Mouse (Mus musculus) heart, postnatal 10 days (tissue): ENCODE measurements around the gene Npas3. TPM values are rescaled to one million over a fixed set of nuclear protein-coding genes. Genes with fewer than 3 reads are reported as not detected.

Experiments
- DNase-seq, 2 experiments: peaks; one replicate each; pipeline ENCODE4 v3.0.0; 2021
- intact Hi-C: fragments of 180-260 bp; cut with DNase I; formaldehyde crosslinking; loops from one replicate; pipeline ENCODE4 v1.15.1; 2025
- total RNA-seq, 2 experiments: library from RNA; stranded (reverse); gene quantifications; 2 replicates each; pipeline ENCODE4 v1.2.3; 2021

Gene Npas3
- total RNA-seq, 2 experiments from 2014 or later = 1.9 to 2.0 TPM

GRCm38 (mm10) chr12:53841928-53842671 is 593.6 kb downstream of the Npas3 start:
- DNase-seq = no peak
- intact Hi-C loops = no loop called here

DNA sequence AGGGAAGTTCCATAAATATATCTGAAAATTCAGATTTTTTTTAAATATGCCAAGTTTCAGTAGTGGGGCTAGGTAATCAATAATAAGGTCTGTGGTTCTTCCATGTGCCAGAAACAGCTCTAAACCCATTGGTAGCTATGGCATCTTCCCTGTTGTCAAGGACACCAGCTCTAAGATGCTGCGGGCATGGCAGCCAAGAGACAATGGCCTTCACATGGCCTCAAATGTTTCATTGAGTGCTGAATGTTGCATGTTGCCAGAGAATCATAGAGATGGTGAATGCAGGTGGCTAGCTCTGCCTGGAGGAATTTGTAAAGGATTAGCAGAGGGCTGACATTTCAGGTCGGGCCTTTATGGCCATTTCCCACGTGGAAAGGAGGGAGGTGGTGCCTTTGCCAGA is 595.1 kb downstream of the Npas3 start:
- DNase-seq = no peak
- intact Hi-C loops = no loop called here

- intact Hi-C loops = no loop called here
- no peak for DNase-seq
Observed at GRCm38 (mm10) chr12:53846154-53846665, 597.7 kb downstream of the Npas3 start.

DNA sequence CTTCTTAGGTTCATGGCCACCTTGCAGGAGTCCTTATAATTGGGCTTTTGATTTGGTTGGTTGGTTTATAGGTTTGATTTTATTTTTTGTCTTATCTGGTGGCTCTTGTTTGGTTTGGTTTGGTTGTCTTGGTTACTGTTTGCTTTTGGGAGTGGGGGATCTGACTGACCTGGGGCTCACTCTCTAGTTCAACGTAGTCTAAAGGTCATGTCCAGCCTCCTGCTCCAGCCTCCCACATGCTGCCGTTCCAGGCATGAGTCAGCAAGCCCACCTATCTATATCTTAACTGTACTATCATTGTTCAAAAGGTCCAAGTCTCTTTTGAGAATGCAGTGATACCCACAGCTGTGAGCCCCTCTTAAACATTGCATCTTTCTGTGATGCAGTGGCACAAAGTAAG is 600.8 kb downstream of the Npas3 start:
- intact Hi-C loops = no loop called here

GRCm38 (mm10) chr12:53852432-53852831 is 604.0 kb downstream of the Npas3 start:
- intact Hi-C loops = no loop called here
- no peak for DNase-seq

More for the DNA sequence above, 600.8 kb downstream of the Npas3 start:
- no peak for DNase-seq

DNA sequence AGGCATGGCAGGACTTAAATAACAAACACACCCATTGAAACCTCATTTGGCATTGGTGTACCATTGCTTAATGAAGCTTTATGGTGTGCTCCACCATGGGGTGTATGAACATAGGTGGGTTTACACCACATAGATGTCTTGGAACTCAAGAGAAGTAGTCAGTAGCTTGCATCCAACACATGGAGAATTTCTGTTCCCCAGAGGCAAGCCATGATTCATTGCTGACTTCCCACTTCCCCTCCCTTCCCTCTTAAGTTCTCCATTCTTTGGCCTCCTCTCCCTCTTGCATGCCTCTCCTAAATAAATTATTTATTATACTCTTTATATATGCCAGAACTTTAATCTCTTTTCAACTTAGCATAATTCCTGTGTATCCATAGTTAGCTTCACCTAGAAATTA is 611.7 kb downstream of the Npas3 start:
- intact Hi-C loops = no loop called here

GRCm38 (mm10) chr12:53862281-53862680 is 613.8 kb downstream of the Npas3 start:
- intact Hi-C loops = no loop called here

More for the DNA sequence above, 611.7 kb downstream of the Npas3 start:
- DNase-seq = no peak

DNA sequence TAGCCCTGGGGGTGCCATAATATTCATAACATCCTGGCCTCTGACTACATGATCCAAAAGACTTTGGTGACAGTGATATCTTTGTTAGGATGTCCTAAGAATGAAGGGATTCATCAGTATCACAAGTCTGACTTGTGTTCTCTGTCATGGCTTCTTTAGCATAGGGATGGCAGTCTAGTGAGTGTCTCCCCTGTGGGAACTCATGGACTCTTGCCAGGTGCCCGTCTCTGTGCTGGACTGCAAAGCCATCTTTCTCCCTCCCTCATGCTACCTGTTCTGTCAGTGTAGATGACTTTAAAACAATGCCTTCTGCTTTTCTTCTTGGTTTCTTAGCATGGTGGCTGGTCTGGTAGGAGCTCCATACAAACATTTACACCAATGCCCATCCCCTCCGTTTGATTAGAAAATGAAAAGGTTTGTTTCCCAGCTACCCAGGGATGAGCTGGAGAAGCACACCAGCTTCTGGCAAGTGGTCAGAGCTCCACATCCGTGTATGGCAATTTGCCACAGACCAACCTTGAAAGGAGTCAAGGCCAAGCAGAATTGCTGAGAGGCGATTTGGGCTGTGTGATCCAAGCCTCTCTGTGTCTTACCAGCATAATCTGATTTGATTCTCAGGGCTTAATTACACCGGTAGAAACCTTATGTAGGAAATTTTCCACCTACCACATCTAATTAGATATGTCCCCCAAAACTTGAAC is 616.1 kb downstream of the Npas3 start:
- intact Hi-C loops = no loop called here
- no peak for DNase-seq

More at GRCm38 (mm10) chr12:53862281-53862680, 613.8 kb downstream of the Npas3 start:
- DNase-seq = no peak

DNA sequence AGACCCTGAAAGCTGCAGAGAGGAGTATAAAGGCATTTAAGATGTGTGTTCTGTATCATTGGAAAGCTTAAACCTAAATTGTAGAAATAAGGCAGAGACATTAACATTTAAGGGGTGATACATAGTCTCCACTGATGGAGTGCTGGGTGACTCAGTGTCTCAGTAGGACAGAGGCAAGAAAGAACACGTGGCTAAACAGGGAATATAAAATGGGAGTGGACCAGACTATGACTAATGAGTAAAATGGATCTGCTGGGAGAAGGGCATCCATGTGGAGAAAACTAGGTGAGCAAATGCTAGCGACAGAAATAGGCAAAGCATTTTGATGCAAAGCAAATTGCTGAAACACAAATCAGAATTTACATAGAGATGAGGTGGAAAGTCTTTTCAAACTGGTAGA is 617.2 kb downstream of the Npas3 start:
- DNase-seq = no peak
- intact Hi-C loops = no loop called here

GRCm38 (mm10) chr12:53869981-53870380 is 621.5 kb downstream of the Npas3 start:
- intact Hi-C loops = no loop called here
- peak; percentile 13 to 15 for DNase-seq

DNA sequence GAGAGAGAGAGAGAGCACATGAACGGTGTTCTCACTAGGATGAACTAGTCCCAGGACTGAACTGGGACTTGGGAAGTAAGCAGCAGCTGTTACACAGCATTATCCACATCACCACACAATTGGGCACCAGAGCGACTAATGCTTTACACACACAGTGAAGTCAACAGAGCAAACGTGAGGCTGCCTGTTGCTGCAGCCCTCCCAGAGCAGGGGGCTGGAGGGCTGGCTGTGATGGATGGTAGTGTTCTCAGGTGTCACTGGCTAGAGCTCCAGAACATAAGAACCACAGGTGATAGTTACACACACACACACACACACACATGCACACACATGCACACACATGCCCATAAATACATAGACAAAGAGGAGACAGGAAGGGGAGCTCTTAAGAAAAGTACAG is 626.7 kb downstream of the Npas3 start:
- intact Hi-C loops = no loop called here

DNA sequence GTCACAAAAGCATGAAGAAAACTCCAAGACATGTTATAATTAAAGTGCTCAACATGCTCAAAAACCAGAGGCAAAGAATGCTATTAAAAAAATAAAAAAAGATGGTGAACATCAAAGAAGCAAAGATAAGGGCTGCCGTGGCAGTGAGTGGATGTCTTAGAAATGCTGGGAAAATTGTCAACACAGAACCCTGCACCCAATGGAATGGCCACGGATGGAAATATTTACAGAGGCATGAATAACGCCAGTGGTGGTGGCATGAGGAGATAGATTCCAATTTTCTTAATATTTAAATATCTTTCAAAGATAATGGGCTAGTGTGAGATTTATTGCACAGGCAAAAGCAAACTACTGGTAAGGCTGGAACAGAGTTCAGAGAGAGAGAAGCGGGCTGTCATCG is 628.2 kb downstream of the Npas3 start:
- intact Hi-C loops = no loop called here
- DNase-seq = no peak

More for the DNA sequence above, 626.7 kb downstream of the Npas3 start:
- DNase-seq = no peak

GRCm38 (mm10) chr12:53881684-53882083 is 633.2 kb downstream of the Npas3 start:
- intact Hi-C loops = no loop called here
- no peak for DNase-seq

DNA sequence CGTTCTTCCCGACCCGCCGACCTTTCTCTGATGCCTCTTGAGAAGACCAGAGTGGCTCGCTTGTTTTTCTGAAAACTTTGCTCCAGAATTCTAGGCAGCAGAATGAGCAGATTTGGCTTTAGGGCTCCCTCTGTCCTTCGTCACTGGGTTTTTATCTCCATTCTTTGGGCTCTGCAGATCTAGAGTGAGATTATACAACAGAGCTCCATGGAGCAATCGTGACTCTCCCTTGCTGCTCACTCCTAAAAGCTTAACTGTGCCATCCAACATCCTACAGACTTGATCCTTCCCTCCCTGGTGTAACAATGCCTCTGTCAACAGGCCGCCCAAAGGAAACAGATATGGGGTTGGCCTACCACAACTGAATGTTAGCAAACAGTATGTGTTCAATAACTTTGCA is 634.4 kb downstream of the Npas3 start:
- intact Hi-C loops = no loop called here
- no peak for DNase-seq

DNA sequence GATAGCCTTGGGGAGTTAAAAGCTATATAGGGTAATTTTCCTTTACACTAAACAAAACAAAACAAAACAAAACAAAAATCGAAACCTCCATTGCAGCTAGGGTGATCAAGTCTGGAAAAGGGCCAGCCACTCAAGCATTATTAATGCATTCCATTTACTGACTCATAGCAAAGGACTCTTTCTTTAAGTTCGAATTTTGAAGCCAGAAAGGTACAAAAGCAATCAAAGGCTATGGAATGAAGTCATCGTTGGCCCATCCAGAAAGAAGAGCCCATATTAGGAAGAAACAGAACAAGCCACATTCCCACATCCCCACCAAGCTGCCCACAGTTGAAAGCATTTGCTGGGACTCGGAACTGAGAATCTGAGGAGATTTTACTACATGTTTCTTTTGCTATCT is 640.1 kb downstream of the Npas3 start:
- DNase-seq = no peak
- intact Hi-C loops = no loop called here

DNA sequence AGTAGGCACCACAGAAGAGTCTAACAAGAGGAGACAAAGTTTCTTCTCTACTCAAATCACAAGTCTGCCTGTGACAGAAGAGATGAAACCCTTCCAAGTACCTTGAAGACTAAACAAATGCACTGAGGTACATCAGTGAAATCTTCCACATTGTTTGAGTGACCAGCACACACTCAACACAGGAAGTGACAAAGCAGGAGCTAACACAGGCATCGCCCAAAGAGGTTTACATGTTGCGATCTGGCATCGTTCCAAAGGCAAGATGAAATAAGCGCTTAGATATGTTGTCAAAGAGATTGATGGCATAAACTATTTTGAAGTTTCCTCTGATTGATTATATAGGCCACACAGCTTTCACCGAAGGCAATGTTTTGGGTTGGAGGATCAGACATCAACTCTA is 647.4 kb downstream of the Npas3 start:
- intact Hi-C loops = no loop called here
- DNase-seq = no peak

- no peak for DNase-seq
- intact Hi-C loops = no loop called here
Observed at GRCm38 (mm10) chr12:53908761-53909160, 660.3 kb downstream of the Npas3 start.

DNA sequence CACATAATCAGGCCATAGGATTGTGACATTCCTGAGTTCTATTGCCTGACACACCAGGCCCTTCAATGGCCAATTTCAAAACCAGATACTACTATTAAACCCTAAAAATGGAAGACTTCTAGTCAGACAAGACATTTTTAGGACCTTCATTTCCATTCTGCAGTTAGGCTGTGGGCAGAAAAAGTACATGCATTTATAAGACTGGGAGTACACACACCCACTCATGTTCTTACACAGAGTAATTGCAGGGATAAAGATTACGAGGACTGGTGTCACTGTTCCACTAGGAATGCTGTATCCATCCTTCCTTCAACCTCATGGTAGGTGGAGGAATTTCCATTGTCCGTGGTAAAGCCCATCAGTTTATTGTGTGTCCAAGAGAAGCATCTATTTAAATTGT is 661.7 kb downstream of the Npas3 start:
- intact Hi-C loops = no loop called here

GRCm38 (mm10) chr12:53922153-53922552 is 673.7 kb downstream of the Npas3 start:
- intact Hi-C loops = no loop called here
- DNase-seq = no peak

More for the DNA sequence above, 661.7 kb downstream of the Npas3 start:
- no peak for DNase-seq

DNA sequence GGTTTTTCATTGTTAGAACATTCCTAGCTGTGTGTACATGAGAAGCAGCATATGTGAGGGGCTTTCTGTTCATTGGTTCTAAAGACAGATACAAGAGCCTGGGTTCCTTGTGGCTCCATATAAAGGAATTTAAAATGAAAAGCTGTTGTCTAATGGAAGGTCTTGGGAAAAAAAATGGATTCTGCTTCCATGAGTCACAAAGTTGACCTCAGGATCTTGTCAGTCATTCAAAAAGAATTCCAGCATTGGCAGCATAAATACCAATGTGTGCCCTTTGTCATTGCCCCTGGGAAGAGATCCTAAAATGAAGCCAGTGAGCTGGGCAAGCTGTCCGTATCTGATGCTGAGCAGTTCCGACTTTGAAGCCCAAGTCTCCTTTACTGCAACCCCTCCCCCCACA is 700.3 kb downstream of the Npas3 start:
- DNase-seq = no peak
- intact Hi-C loops = no loop called here

DNA sequence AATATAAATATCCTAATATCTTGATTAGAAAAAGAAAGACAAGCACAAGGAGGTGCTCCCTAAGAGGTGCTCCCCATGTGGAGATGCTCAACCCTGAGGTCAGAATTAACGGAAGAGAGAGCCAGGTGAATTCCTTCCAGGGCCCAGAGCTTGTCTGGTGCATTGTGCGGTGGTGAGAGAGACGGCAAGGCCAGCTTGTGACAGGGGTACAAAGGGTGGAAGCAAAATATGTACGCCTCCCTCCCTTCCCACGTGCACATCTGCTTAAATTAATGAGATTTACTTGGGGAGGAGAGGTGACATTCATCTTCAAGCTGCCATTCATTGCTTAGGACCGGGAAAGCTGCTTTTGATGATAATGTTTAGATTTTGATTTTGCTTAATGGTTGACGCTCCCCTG is 713.5 kb downstream of the Npas3 start:
- intact Hi-C loops = no loop called here
- DNase-seq = no peak

DNA sequence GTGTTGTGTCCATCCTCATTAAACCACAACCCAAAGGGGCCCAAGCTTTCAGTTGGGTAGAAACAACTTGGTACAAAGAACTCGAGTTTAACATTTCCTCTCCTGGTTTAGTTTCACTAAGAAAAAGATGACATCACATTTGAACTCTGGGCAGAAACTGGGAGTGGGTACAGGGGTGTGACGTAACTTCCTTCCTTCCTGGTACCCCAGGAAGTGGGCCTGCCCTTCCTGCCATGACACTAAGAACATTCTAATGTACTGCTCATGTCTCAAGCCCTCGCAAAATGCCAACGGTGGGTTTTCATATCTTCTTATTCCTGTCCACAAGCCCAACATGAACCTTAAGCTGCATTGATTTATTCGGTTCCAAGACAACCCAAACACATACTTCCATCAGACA is 715.1 kb downstream of the Npas3 start:
- intact Hi-C loops = no loop called here
- no peak for DNase-seq
